Mouse (Mus musculus) forebrain, embryonic 15.5 days (tissue): ENCODE results near the gene Tas1r1. TPM values are rescaled to one million over a fixed set of nuclear protein-coding genes. Genes with fewer than 3 reads are reported as not detected.

Experiments
- ATAC-seq: fragments of 200-750 bp; cut with Nextera tagmentation; replicated peaks from 2 replicates; pipeline ENCODE4 v1.8.0; 2017; ENCODE audit warnings: mild to moderate bottlenecking, moderate TSS enrichment, moderate library complexity
- H3K27ac ChIP-seq: fragments of 300-500 bp; sonication (generic); replicated peaks from 2 replicates; pipeline ENCODE4 v1.5.1; 2015; ENCODE audit warnings: mild to moderate bottlenecking, inconsistent platforms
- H3K27me3 ChIP-seq: fragments of 300-500 bp; sonication (generic); 2 replicates; pipeline ENCODE4 v1.6.1; 2015; ENCODE audit warnings: inconsistent platforms
- H3K36me3 ChIP-seq: fragments of 300-500 bp; sonication (generic); 2 replicates; pipeline ENCODE4 v1.6.1; 2015; ENCODE audit warnings: mild to moderate bottlenecking, inconsistent platforms
- H3K4me1 ChIP-seq: fragments of 300-500 bp; sonication (generic); 2 replicates; pipeline ENCODE4 v1.6.1; 2015; ENCODE audit warnings: inconsistent platforms
- H3K4me2 ChIP-seq: fragments of 300-500 bp; sonication (generic); replicated peaks from 2 replicates; pipeline ENCODE4 v1.6.1; 2015; ENCODE audit warnings: mild to moderate bottlenecking, inconsistent platforms
- H3K4me3 ChIP-seq: fragments of 300-500 bp; sonication (generic); 2 replicates; pipeline ENCODE4 v1.5.1; 2015; ENCODE audit warnings: mild to moderate bottlenecking, inconsistent platforms
- H3K9ac ChIP-seq: fragments of 300-500 bp; sonication (generic); replicated peaks from 2 replicates; pipeline ENCODE4 v1.6.1; 2015; ENCODE audit warnings: mild to moderate bottlenecking, inconsistent platforms
- H3K9me3 ChIP-seq: fragments of 300-500 bp; sonication (generic); 2 replicates; pipeline ENCODE4 v1.6.1; 2016; ENCODE audit warnings: inconsistent platforms
- WGBS: fragments of 180-500 bp; shearing (Covaris S2); methylation state at CpG from one replicate; pipeline ENCODE4 v1.1.7; 2015; ENCODE audit warnings: mixed read lengths; 5-methylcytosine and 5-hydroxymethylcytosine counted together
- polyA plus RNA-seq: library from polyadenylated mRNA; unstranded; fragments of >200 nt; fragmentation: Nextera tagmentation; extraction: Ambion mirVana; gene quantifications from 2 replicates; pipeline ENCODE4 v1.2.1, GENCODE M21; 2015

Tas1r1 gene
- polyA plus RNA-seq, 1 experiment from 2014 or later: 1.5 TPM

DNA sequence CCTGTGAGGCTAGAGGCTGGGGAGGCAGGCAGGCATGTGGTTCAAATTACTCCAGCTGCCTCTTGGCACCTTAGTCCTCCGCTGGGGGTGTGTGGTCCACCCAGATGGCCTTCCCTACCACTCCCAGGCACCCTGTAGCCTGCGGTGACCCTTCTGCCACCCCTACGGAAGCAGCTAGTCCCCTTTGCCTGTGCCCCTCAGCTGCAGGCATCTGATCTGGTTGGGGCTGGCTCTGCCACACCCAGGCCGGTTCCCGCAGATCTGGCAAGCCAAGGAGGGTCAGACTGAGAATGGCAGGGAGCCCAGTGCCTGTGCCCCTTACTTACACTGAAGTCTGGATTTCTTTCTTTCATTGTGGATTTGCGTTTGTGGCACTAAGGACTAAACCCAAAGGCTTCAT is 35.3 kb upstream of the Tas1r1 start:
- no peaks in the 10 kb centered on the region for H3K27me3 ChIP-seq
- H3K4me2 ChIP-seq: no peak overlapping the region
- no peak overlapping the region for H3K9ac ChIP-seq
- no peak for ATAC-seq
- H3K9me3 ChIP-seq: no peaks in the 10 kb centered on the region
- no peak overlapping the region for H3K27ac ChIP-seq
- WGBS: 80% methylated on average over 6 of the region's 6 CpGs
- no peaks in the 10 kb centered on the region for H3K36me3 ChIP-seq
- H3K4me1 ChIP-seq: peaks cover 7% of the 10 kb centered on the region; the same call in 1 of the 2 replicates
- no peak overlapping the region for H3K4me3 ChIP-seq

DNA sequence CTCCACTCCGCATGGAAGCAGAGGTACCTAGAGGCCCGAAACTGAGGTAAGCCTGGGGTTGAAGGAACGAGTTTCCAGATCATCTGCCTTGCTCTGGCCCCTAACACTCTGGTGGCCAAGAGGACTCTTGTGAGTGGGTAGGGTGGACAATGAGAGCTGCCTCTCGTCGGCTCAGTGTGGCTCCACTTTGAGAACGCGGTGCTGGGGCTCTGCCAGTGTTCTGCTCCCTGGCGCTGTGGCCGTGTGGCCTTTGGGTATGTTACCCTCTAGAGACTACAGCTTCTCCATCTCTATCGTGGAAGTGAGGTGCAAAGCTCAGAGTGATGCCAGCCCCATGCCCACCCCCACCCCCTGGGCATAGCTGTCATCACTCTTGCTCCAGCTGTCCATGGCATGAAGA is 34.3 kb upstream of the Tas1r1 start:
- 65% methylated on average over 10 of the region's 10 CpGs for WGBS
- Histone ChIP-seq H3K27ac (no peak overlapping the region; the same call in 1 of the 2 replicates), H3K36me3 (no peaks in the 10 kb centered on the region), H3K4me3 (no peak overlapping the region), H3K9ac (no peak overlapping the region), H3K27me3 (no peaks in the 10 kb centered on the region), H3K4me2 (no peak overlapping the region), H3K9me3 (no peaks in the 10 kb centered on the region), H3K4me1 (peaks cover 7% of the 10 kb centered on the region; the same call in 1 of the 2 replicates)
- ATAC-seq: no peak

DNA sequence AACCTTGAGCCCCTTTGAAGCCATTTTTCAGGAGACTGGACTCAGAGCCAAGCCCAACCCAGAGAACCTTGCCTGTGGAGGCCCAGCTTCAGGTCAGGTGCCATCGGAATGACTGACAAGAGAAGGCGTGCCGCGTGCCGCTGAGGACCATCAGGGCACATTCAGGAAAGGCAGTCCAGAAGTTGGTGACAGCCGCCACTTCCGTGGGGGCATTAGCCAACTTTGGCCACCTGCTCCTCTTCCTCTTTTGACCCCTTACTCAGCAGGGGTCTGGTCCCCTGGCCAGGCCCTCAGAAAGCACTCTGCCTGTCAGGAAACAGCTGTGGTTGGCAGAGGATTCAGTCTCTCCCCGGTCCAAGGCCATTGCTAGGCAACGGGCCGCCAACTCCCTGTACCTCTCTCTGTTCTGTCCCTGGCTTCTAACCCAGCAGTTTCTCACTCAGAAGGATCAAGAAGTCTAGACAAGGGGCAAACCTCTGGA is 33.8 kb upstream of the Tas1r1 start, which contains the start of gene Plekhg5:
Gene Plekhg5 (plus strand): TSS at position 378 of the 481 bp plus-strand sequence.
- Histone ChIP-seq H3K4me3 (no peak within 1 kb of the TSS), H3K4me2 (no peak within 1 kb of the TSS), H3K4me1 (peaks cover 7% of the 10 kb centered on the region; the same call in 1 of the 2 replicates), H3K27me3 (no peaks in the 10 kb centered on the region), H3K36me3 (no peaks in the 10 kb centered on the region), H3K27ac (no peak within 1 kb of the TSS; the same call in 1 of the 2 replicates), H3K9ac (no peak within 1 kb of the TSS), H3K9me3 (no peaks in the 10 kb centered on the region)
- ATAC-seq: no peak
- 65% methylated on average over 10 of the region's 10 CpGs for WGBS

DNA sequence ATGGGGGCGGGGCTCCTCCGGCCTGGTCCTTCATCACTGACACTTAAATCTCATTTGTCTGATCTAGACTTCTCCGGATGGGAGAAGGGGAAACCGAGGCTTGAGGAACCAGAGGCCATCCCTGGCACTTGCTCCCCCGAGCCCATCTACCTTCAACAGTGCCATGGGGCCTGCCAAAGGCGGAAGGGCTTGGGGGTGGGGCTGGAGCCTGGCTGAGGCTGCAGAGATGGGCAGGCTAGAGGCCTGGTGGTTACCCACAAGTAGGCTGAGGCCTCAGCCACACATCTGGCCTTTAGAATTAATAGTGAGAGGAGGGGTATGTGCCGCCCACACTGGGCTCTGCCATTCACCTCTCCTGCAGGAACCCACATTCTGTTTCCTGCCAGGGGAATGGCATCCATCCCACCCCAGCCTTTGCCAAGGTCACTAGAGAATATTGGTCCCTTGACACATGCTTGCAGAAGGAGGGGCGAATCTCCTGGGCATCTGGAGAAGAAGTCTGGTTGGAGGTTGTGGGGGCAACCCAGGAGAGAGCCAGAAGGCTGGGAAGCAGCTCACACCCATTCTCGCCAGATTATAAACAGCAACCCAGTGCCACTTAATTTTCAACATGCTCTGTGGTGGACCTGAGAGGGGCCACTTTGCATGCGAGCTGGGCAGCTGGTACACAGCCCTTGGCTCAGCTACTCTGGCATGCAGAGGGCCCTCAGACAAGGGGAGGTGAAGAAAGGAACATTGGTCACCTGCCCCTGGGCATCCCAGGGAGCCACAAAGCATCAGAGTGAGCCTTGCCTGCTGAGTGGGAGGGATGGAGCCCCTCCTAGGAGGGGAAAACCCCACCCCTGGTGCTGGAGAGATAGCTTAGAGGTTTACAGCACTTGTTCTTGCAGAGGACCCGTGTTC is 32.4 kb upstream of the Tas1r1 start:
- no peak overlapping the region for H3K4me3 ChIP-seq
- no peak overlapping the region for H3K9ac ChIP-seq
- no peak for ATAC-seq
- no peak overlapping the region for H3K4me2 ChIP-seq
- H3K36me3 ChIP-seq: no peaks in the 10 kb centered on the region
- H3K27ac ChIP-seq: no peak overlapping the region
- H3K4me1 ChIP-seq: peaks cover 7% of the 10 kb centered on the region; the same call in 1 of the 2 replicates
- H3K9me3 ChIP-seq: no peaks in the 10 kb centered on the region
- 78% methylated on average over 11 of the region's 11 CpGs for WGBS
- no peaks in the 10 kb centered on the region for H3K27me3 ChIP-seq

DNA sequence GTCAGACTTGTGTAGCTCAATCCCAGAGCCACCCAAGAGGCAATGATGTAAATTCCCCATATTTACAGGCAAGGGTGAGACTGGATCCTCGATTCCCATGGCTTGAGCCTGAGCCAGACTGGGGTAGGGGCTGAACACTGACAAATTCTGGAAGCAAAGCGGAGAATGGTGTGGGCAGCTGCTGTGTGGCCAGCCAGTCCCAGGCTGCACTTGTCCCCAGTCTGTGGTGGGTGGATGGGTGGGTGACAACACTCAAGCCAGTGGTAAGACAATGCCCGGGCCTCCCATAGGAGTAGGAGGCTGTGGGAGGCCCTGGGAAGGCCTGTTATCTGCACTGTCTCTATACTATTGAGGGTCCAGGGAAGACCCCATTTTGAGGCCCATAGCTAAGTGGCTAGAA is 30.9 kb upstream of the Tas1r1 start:
- no peak overlapping the region for H3K4me3 ChIP-seq
- peaks cover 7% of the 10 kb centered on the region; the same call in 1 of the 2 replicates for H3K4me1 ChIP-seq
- WGBS: 86% methylated on average over 3 of the region's 3 CpGs
- H3K27me3 ChIP-seq: no peaks in the 10 kb centered on the region
- no peak for ATAC-seq
- no peak overlapping the region for H3K9ac ChIP-seq
- H3K4me2 ChIP-seq: no peak overlapping the region
- H3K27ac ChIP-seq: no peak overlapping the region
- H3K36me3 ChIP-seq: no peaks in the 10 kb centered on the region
- no peaks in the 10 kb centered on the region for H3K9me3 ChIP-seq

DNA sequence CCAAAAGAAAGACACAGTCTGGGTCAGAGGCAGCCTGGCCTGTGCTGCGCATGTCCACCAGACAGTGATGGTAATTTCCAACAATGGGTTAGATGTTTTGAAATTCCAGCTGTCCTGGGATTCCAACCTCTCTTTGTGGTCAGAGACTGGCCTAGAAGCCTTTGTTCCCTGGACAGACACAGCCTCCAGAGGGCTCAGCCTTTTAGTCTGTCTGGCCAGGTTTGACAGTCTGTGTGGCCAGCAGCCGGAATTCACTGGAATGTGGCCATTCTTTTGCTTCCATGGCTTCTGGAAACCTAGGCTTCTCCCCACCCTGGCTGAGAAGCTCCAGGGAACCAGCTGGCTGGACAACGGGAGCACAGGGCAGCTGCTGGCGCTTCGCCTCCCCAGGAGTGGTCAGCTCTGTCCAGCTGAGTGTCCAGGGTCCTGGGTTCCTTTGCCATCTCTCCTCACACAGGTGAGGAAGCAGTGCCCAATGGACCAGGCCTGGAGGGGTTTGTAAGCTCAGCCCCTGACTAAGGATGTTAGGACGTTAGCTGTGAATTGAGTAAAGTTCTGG is 29.9 kb upstream of the Tas1r1 start:
- Histone ChIP-seq H3K9ac (no peak overlapping the region), H3K4me1 (peaks cover 7% of the 10 kb centered on the region; the same call in 1 of the 2 replicates), H3K36me3 (no peaks in the 10 kb centered on the region), H3K9me3 (no peaks in the 10 kb centered on the region), H3K27ac (no peak overlapping the region), H3K27me3 (no peaks in the 10 kb centered on the region), H3K4me2 (no peak overlapping the region), H3K4me3 (no peak overlapping the region)
- WGBS: 81% methylated on average over 6 of the region's 6 CpGs
- ATAC-seq: no peak

DNA sequence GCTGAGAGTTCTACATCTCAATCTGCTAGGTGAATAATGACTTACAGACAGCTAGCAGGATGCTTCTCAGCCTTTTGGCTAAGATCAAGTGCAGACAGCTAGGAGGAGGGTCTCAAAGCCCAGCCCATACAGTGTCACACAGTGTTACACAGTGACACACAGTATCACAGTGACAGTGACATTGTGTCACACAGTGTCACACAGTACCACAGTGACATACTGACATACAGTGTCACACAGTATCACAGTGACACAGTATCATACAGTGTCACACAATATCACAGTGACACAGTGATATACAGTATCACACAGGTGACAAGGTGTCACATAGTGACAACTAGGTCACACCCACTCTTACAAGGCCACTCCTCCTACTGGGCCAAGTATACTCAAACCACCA is 28.9 kb upstream of the Tas1r1 start:
- no peaks in the 10 kb centered on the region for H3K27me3 ChIP-seq
- no peak overlapping the region for H3K4me2 ChIP-seq
- ATAC-seq: no peak
- peaks cover 1% of the 10 kb centered on the region; the same call in 1 of the 2 replicates for H3K4me1 ChIP-seq
- no peak overlapping the region for H3K9ac ChIP-seq
- H3K4me3 ChIP-seq: no peak overlapping the region
- no peak overlapping the region for H3K27ac ChIP-seq
- no peaks in the 10 kb centered on the region for H3K9me3 ChIP-seq
- no peaks in the 10 kb centered on the region for H3K36me3 ChIP-seq

DNA sequence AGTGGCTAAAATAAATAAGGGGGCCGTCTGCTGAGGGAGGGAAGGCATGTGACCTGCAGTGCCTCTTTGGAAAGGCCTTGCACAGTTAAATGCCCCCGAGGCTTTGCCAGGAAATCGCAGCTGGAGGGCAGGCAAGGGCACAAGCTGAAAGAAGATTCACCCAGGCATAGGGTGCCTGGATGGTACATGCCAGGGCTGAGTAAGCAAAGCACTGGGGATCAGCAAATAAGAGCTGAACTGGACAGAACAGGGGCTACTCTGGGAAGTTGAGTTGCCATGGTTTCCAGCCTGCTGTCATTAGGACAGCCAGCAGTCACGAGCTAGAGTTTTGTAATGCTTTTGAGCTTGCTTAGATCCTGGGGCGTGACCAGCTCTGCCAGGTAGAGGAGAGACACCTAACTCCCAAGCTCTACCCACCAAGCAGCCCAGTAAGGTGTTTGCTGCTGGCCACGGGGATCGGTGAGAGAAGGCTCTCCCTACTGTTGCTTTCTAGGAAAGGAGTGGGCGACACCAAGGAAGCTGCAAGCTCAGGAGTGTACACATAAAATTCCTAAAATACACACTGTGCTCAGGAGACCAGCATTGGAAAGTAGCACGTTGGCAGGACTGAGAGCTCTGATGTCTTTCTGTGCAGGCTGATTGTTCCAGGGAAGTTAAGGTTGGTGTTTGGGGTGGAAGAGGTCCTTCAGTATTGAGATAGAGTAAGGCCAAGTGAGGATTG is 24.2 kb upstream of the Tas1r1 start:
- H3K4me1 ChIP-seq: no peaks in the 10 kb centered on the region
- H3K4me3 ChIP-seq: no peak overlapping the region
- no peaks in the 10 kb centered on the region for H3K9me3 ChIP-seq
- 75% methylated on average over 9 of the region's 9 CpGs for WGBS
- H3K27ac ChIP-seq: no peak overlapping the region
- no peaks in the 10 kb centered on the region for H3K27me3 ChIP-seq
- ATAC-seq: no peak
- H3K9ac ChIP-seq: no peak overlapping the region
- H3K4me2 ChIP-seq: no peak overlapping the region
- peaks cover 31% of the 10 kb centered on the region for H3K36me3 ChIP-seq

DNA sequence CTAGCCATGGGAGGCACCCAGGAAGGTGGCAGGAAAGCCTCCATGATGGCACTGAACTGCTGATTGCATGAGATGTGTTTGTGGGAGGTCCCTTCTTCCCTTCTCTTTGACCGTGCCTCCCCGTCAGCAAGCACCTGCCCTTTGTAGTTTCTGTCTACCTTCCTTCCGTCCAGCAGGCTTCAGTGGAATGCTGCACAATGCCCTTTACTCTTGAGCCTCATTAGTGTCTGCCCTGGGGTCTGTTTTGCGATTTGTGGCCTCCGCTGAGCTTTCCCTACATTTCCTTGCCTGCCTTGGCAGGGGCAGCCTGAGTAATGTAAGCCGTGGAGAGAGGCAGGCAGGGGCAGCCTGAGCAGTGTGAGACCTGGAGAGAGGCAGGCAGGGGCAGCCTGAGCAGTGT is 6.2 kb upstream of the Tas1r1 start:
- H3K27me3 ChIP-seq: no peaks in the 10 kb centered on the region
- H3K4me2 ChIP-seq: no peak overlapping the region
- H3K36me3 ChIP-seq: peaks cover 75% of the 10 kb centered on the region
- WGBS: 74% methylated on average over 6 of the region's 6 CpGs
- H3K4me1 ChIP-seq: peaks cover 11% of the 10 kb centered on the region
- H3K9ac ChIP-seq: no peak overlapping the region
- H3K27ac ChIP-seq: no peak overlapping the region
- no peaks in the 10 kb centered on the region for H3K9me3 ChIP-seq
- H3K4me3 ChIP-seq: no peak overlapping the region
- ATAC-seq: no peak

DNA sequence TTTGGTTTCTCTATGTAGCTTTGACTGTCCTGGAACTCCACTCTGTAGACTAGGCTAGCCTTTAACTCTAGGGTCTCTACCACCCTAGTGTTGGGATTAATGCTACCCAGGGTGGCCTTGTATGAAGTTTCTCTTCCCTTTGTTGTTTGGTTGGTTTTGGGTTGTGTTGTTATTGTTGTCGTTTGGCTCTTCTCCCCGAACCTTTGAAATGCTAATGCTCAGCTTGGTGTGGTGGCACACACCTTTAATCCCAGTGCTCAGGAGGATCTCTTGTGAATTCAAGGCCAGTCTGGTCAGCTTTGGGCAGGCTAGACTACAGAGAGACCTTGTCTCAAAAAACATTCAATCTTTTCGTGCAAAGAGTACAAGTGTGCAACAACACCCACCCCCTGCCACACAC is 4.8 kb upstream of the Tas1r1 start:
- ATAC-seq: no peak

DNA sequence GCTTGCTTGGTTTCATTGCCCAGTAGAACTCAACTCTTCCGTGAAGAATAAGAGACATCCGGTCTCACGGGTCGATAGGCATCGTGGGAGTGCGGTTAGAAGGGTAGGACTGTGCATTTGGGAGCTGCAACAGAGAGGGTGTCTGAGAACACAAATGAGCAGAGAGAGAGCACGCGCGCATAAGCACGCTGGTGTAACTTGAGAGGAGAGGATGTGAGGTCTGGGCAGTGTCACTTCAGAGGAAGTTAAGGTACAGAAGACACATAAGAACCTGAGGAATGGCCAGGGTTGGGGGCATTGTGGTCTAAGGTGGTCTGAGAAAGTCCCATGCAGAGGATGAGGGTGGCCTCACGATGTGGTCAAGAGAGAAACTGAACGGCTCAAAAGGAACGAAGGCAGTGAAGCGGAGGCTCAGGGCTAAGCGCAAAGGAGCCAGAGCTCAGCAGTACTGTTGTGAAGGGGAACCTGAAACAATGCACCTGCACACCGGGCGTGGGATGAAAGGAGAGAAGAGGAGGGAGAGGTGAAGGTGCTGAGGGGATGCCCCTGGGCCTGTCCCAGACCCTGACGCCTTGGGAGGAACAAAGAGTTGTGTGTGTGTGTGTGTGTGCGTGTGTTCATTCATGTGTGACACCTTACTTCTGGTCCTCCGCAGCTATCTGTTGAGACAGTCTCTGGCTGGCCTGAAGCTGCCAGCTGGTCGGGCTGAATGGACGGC is 3.7 kb upstream of the Tas1r1 start:
- Histone ChIP-seq H3K4me2 (no peak overlapping the region), H3K4me3 (no peak overlapping the region), H3K9ac (no peak overlapping the region), H3K36me3 (peaks cover 54% of the 10 kb centered on the region), H3K9me3 (no peaks in the 10 kb centered on the region), H3K27me3 (no peaks in the 10 kb centered on the region), H3K27ac (no peak overlapping the region), H3K4me1 (peaks cover 15% of the 10 kb centered on the region)
- 97% methylated on average over 22 of the region's 22 CpGs for WGBS
- ATAC-seq: no peak

More for the DNA sequence above, 4.8 kb upstream of the Tas1r1 start:
- Histone ChIP-seq H3K27me3 (no peaks in the 10 kb centered on the region), H3K9ac (no peak overlapping the region), H3K4me3 (no peak overlapping the region), H3K4me1 (peaks cover 15% of the 10 kb centered on the region), H3K4me2 (no peak overlapping the region), H3K27ac (no peak overlapping the region), H3K9me3 (no peaks in the 10 kb centered on the region), H3K36me3 (peaks cover 65% of the 10 kb centered on the region)
- 78% methylated on average over 3 of the region's 3 CpGs for whole genome bisulfite sequencing
